Mouse (Mus musculus) testis, adult 2 months (tissue): ENCODE data around the gene Pdcd4.

Source experiments
- CTCF ChIP-seq: fragments of 200-500 bp; IDR thresholded peaks from 2 replicates; pipeline ENCODE4 v1.5.1; 2012; ENCODE audit warnings: low read depth, mild to moderate bottlenecking, inconsistent platforms, low read length, moderate library complexity; ENCODE audit not compliant: control insufficient read depth, insufficient read depth, insufficient replicate concordance
- POLR2A ChIP-seq: fragments of 200-500 bp; IDR thresholded peaks from 2 replicates; pipeline ENCODE4 v1.6.1; 2012; ENCODE audit warnings: low read depth, mild to moderate bottlenecking, inconsistent platforms, low read length, moderate library complexity; ENCODE audit not compliant: control insufficient read depth

DNA sequence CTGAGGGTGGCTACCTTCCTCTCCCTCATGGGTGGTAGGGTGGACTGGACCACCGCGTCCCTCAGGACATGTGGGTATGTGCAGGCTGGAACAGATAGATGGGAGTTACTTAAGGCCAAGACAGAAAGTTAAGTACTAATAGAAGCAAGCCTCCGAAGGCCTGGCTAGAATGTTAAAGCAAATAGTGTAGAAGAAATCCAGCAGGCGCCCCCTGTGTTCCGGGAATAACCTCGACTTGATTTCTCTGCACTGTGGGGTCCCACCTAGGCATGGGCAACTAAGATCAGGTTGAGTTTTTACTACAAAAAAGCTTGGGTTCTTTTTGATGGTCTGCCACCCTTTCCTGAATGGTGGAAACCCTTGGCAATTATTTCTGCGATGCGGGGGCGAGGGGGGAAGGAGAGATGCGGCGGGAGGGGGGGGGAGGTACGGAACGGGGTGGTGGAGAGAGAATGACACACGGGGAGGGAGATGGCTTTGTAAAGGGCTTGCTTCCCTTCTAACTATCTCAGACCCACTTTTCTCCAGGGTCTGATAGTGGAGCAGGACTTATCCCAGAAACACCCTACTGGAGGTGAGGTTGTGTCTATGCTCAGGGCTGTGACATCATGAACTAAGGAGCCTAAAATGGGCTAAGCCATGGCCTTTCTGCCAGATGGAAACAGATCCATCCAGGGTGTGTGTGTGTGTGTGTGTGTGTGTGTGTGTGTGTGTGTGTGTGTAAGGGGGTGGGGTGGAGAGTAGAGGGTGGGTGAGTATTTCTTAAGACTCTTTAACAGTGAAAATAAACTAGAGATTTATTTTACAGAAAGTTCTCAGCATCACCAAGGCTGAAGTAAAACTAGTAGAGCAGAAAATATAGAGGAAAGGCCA lies 40.0 kb upstream of the Pdcd4 start:
- TF ChIP-seq POLR2A = no peak
- no peak for TF ChIP-seq CTCF
